Mouse (Mus musculus): ENCODE results near the gene Htatsf1. TPM values are rescaled to one million over a fixed set of nuclear protein-coding genes. Genes with fewer than 3 reads are reported as not detected.

Gene Htatsf1
- polyA plus RNA-seq, 1 experiment from 2014 or later: 86.4 TPM

GRCm38 (mm10) chrX:57103415-57103814 is 50.0 kb downstream of the Htatsf1 start:
- WGBS: 86% methylated on average over 1 of the region's 1 CpGs
- Histone ChIP-seq H3K27me3 (ENCODE audit: control insufficient read depth, insufficient read depth, low read length) (no peaks in the 10 kb centered on the region), H3K9ac (ENCODE audit: low read length) (no peak overlapping the region), H3K27ac (replicated peaks; ENCODE audit: low read depth, low read length) (no peak overlapping the region), H3K4me3 (ENCODE audit: low read depth, low read length) (no peak overlapping the region), H3K4me1 (ENCODE audit: control insufficient read depth, insufficient read depth, low read length) (no peaks in the 10 kb centered on the region), H3K36me3 (ENCODE audit: control insufficient read depth, insufficient read depth, low read length) (no peaks in the 10 kb centered on the region), H3K4me2 (ENCODE audit: low read depth, severe bottlenecking) (no peak overlapping the region), H3K9me3 (ENCODE audit: control insufficient read depth, low read length) (no peaks in the 10 kb centered on the region)
- no peak for DNase-seq (ENCODE audit: low spot score)
- ATAC-seq (ENCODE audit: insufficient number of reproducible peaks, low FRiP score, low TSS enrichment, low read depth): no peak

GRCm38 (mm10) chrX:57106956-57107355 is 53.6 kb downstream of the Htatsf1 start:
- Histone ChIP-seq H3K27me3 (ENCODE audit: control insufficient read depth, insufficient read depth, low read length) (no peaks in the 10 kb centered on the region), H3K4me1 (ENCODE audit: control insufficient read depth, insufficient read depth, low read length) (no peaks in the 10 kb centered on the region), H3K9me3 (ENCODE audit: control insufficient read depth, low read length) (no peaks in the 10 kb centered on the region), H3K9ac (ENCODE audit: low read length) (no peak overlapping the region), H3K27ac (replicated peaks; ENCODE audit: low read depth, low read length) (no peak overlapping the region), H3K4me2 (ENCODE audit: low read depth, severe bottlenecking) (no peak overlapping the region), H3K4me3 (ENCODE audit: low read depth, low read length) (no peak overlapping the region), H3K36me3 (ENCODE audit: control insufficient read depth, insufficient read depth, low read length) (no peaks in the 10 kb centered on the region)
- ATAC-seq (ENCODE audit: insufficient number of reproducible peaks, low FRiP score, low TSS enrichment, low read depth) (no peak), DNase-seq (ENCODE audit: low spot score) (no peak)
- WGBS: 93% methylated on average over 3 of the region's 3 CpGs

Other genes starting within 250 kb of the Htatsf1 start
- 3.0 and 3.2 TPM in 2 replicates for gene Map7d3, start 231.3 kb upstream of the Htatsf1 start, polyA plus RNA-seq (2014; fragmentation: Nextera tagmentation; extraction: Ambion mirVana)
- not detected in 2 replicates for gene Adgrg4, start 183.4 kb upstream of the Htatsf1 start, polyA plus RNA-seq (2014; fragmentation: Nextera tagmentation; extraction: Ambion mirVana)
- 0.11 TPM in 1 of 2 replicates, not detected in the other for gene Brs3, start 10.5 kb upstream of the Htatsf1 start, polyA plus RNA-seq (2014; fragmentation: Nextera tagmentation; extraction: Ambion mirVana)
- 0.88 and 0.95 TPM in 2 replicates for gene Vgll1, start 34.5 kb downstream of the Htatsf1 start, polyA plus RNA-seq (2014; fragmentation: Nextera tagmentation; extraction: Ambion mirVana)
- gene Cd40lg, start 158.6 kb downstream of the Htatsf1 start, polyA plus RNA-seq (2014; fragmentation: Nextera tagmentation; extraction: Ambion mirVana): not detected in 2 replicates